Mouse (Mus musculus): ENCODE measurements around the gene Vmn1r174.
"Not testable (repeated sequence)": the region's sequence is repeated elsewhere in the genome, so short reads cannot be mapped to it uniquely, and the experiment has no call there.

Gene Vmn1r174

DNA sequence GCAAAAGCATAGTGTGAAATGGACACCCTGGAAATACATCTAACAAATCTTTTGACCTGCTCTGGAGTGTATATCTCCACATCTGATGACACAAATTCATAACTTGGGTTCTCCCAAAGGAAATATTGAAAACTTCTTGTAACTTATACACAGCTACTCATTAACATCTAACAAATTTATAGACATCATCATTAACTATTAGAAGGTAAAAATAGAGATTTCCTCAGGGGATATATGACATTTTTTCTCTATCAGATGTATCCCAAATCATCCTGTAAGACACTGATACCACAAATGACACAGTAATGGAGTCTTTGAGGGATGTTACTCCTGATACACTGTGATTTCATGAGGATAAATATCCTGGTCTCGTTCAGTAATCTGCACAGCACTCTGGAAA lies at the start of gene Vmn1r174:
Vmn1r174 (plus strand) TSS at position 301 of the 400 bp plus-strand sequence.
- DNase-seq (ENCODE audit: low read depth, low spot score), result not testable (repeated sequence)

DNA sequence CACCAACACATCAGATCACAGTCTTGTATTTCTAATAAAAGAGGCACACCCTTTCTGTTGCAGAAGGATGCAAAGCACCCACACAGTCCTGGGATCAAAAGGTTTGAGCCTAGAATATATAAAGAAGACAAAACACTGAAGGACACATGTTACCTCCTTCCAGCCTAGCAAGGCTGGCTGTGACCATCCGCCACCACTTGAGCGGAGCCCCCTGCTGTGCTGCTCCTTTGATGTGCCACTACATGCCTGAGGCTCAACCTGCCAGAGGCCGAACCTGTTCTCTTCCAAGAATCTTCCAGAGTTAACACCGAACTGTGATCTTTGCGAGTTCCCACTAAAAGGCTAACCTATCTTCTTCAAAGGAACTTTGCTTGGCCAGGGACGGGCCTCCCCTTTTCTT lies 32.5 kb downstream of the Vmn1r174 start:
- no peak for DNase-seq (ENCODE audit: low read depth, low spot score)

DNA sequence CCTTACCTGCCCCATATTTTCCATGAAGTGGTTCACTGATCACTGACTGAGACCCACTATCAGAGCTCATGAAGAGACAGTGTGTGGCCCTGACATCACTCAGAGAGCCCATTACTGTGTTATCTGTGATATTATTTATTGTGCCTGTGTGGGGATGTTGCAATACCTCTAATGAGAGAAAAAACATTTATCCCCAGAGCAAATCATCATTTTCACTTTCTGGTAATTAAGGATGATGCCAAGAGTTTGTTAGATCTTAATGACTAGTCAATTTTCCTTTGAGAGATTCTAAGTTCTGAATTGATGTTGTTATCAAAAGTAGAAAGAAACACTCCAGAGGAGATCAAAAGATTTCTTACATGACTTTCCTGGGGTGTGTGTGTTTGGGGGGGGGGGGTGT lies 58.5 kb downstream of the Vmn1r174 start, which contains the start of gene Vmn1r175:
Vmn1r175 (minus strand) TSS at position 101 of the 400 bp plus-strand sequence.
- not testable (repeated sequence) for DNase-seq (ENCODE audit: low read depth, low spot score)
